Mouse (Mus musculus) embryo, embryonic 10.5 days (tissue): ENCODE results near the gene Lrrc41.
A peak's percentile ranks its signal among the peaks of the same experiment; 100 is the strongest.

ENCODE experiments used
- DNase-seq: peaks from one replicate; pipeline ENCODE4 v3.0.0-alpha.2; 2015; ENCODE audit warnings: low spot score

The Lrrc41 gene

GRCm38 (mm10) chr4:116143891-116144717, 69.0 kb downstream of the Lrrc41 start:
- peak; percentile 74 for DNase-seq
